Mouse (Mus musculus): ENCODE data around the gene Prrx1. TPM values are rescaled to one million over a fixed set of nuclear protein-coding genes. Genes with fewer than 3 reads are reported as not detected.

Prrx1 gene
- not detected in 4 replicates for total RNA-seq (2023; ENCODE audit: inconsistent age)

DNA sequence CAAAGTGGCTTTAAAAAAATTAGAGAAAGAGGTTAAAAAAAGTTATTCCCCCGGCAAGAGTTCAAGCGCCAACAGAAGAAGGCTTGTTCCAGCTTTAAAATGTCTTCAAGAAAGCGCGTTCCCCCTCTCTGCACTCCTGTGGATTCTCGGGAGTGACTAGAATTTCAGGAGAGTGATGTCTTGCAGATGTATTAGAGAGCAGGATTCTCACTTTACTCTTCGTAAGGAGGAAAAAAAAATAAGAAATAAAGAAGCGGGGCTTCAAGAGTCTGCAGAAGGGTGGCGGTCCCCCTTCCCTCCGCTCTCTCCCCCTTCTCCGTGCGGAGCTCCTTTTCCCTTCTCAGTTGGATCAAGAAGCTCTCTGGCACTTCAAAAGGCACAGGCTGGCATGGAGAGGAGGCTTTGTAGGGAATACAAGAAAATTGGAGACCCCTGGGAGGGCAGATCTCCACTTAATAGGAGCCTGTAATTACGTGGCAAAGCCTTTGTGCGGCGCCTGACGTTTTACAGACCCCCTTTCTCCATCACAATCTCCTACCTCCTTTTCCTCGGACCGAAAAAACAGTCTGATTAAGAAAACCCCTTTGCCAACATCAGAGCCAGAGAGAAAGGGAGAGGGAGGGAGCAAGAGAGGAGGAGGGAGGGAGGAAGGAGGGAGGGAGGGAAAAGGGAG, at the start of gene Prrx1:
Gene Prrx1, minus strand, starts transcription at position 610 of the 673 bp plus-strand sequence.

Other genes with a start within 250 kb of the Prrx1 start
- gene Mroh9, start 228.0 kb downstream of the Prrx1 start, total RNA-seq (2023; ENCODE audit: inconsistent age) = not detected in 4 replicates
- gene Gorab, start 90.0 kb upstream of the Prrx1 start, total RNA-seq (2023; ENCODE audit: inconsistent age) = 7.7 to 10.9 TPM (median 8.6 TPM) in 4 replicates